Mouse (Mus musculus) spleen, postnatal 14 days (tissue): Measurements from ENCODE around the gene Chrnd.

ENCODE experiments used
- DNase-seq, 2 experiments: peaks; one replicate each; pipeline ENCODE4 v3.0.0; 2021 to 2022; ENCODE audit warnings: low spot score in 2 of 2

Chrnd gene

GRCm38 (mm10) chr1:87183998-87184750, 6.2 kb upstream of the Chrnd start:
- no peak for DNase-seq

GRCm38 (mm10) chr1:87184751-87185139, 5.7 kb upstream of the Chrnd start:
- peak; percentile 22 to 52 for DNase-seq

- no peak for DNase-seq
These were observed 4.9 kb upstream of the Chrnd start for GRCm38 (mm10) chr1:87185526-87185925.

GRCm38 (mm10) chr1:87186261-87187036, 4.0 kb upstream of the Chrnd start:
- DNase-seq = no peak

- DNase-seq = peak in 1 of 2 experiments; percentile 38
These were observed 3.4 kb upstream of the Chrnd start for GRCm38 (mm10) chr1:87187037-87187355.

GRCm38 (mm10) chr1:87197296-87197695, 6.9 kb downstream of the Chrnd start:
- no peak for DNase-seq

GRCm38 (mm10) chr1:87198119-87199065, 8.0 kb downstream of the Chrnd start:
- DNase-seq = no peak

- no peak for DNase-seq
These were observed 10.4 kb downstream of the Chrnd start for GRCm38 (mm10) chr1:87200811-87201210.

GRCm38 (mm10) chr1:87201848-87202247, 11.4 kb downstream of the Chrnd start:
- no peak for DNase-seq

GRCm38 (mm10) chr1:87203779-87204178, 13.4 kb downstream of the Chrnd start:
- no peak for DNase-seq

- no peak for DNase-seq
These were observed 14.1 kb downstream of the Chrnd start, which contains the start of gene Chrng for GRCm38 (mm10) chr1:87204465-87204864. Gene Chrng, plus strand, starts transcription at chr1:87204657.

- no peak for DNase-seq
These were observed 14.6 kb downstream of the Chrnd start for GRCm38 (mm10) chr1:87205038-87205437.

GRCm38 (mm10) chr1:87205502-87205901, 15.1 kb downstream of the Chrnd start:
- DNase-seq = no peak

- no peak for DNase-seq
These were observed 15.9 kb downstream of the Chrnd start for GRCm38 (mm10) chr1:87206339-87206738.

GRCm38 (mm10) chr1:87211431-87211830, 21.0 kb downstream of the Chrnd start:
- no peak for DNase-seq

GRCm38 (mm10) chr1:87213735-87214704, 23.6 kb downstream of the Chrnd start, which contains the start of gene Eif4e2:
Gene Eif4e2, plus strand, starts transcription at chr1:87213914.
- peak; percentile 84 to 93 for DNase-seq

GRCm38 (mm10) chr1:87214748-87215147, 24.3 kb downstream of the Chrnd start:
- no peak for DNase-seq

- DNase-seq = no peak
These were observed 27.5 kb downstream of the Chrnd start for GRCm38 (mm10) chr1:87217938-87218337.

GRCm38 (mm10) chr1:87225739-87226138, 35.3 kb downstream of the Chrnd start:
- DNase-seq = no peak

- DNase-seq = no peak
These were observed 36.2 kb downstream of the Chrnd start for GRCm38 (mm10) chr1:87226409-87227159.
